Mouse (Mus musculus) liver, adult 2 months (tissue): ENCODE measurements around the gene Uba3. TPM values are rescaled to one million over a fixed set of nuclear protein-coding genes. Genes with fewer than 3 reads are reported as not detected.

Experiments
- DNase-seq: peaks from one replicate; pipeline ENCODE4 v3.0.0-alpha.2; 2011; ENCODE audit warnings: low read depth, low spot score; ENCODE audit errors: extremely low read depth
- H3K27ac ChIP-seq: fragments of 200-500 bp; replicated peaks from 2 replicates; pipeline ENCODE4 v1.5.1; 2012; ENCODE audit warnings: low read depth, mild to moderate bottlenecking, control low read depth, inconsistent platforms, low read length; ENCODE audit not compliant: insufficient read depth
- H3K27me3 ChIP-seq: fragments of 200-500 bp; 2 replicates; pipeline ENCODE4 v1.6.1; 2012; ENCODE audit warnings: mild to moderate bottlenecking, moderate library complexity, low read length, inconsistent platforms; ENCODE audit not compliant: control insufficient read depth, insufficient read depth
- H3K36me3 ChIP-seq: fragments of 200-500 bp; 2 replicates; pipeline ENCODE4 v1.6.1; 2012; ENCODE audit warnings: low read length, inconsistent platforms; ENCODE audit not compliant: control insufficient read depth, insufficient read depth
- H3K4me1 ChIP-seq: fragments of 200-500 bp; 2 replicates; pipeline ENCODE4 v1.6.1; 2011; ENCODE audit warnings: low read length; ENCODE audit not compliant: control insufficient read depth, insufficient read depth
- H3K4me3 ChIP-seq: fragments of 200-500 bp; 2 replicates; pipeline ENCODE4 v1.5.1; 2011; ENCODE audit warnings: low read depth, mild to moderate bottlenecking, control low read depth, low read length, moderate library complexity; ENCODE audit not compliant: insufficient read depth
- H3K79me2 ChIP-seq: fragments of 200-500 bp; 2 replicates; pipeline ENCODE4 v1.6.1; 2012; ENCODE audit warnings: inconsistent platforms, mild to moderate bottlenecking, low read length, moderate library complexity; ENCODE audit not compliant: control insufficient read depth, insufficient read depth
- H3K9ac ChIP-seq: fragments of 200-500 bp; 2 replicates; pipeline ENCODE4 v1.6.1; 2012; ENCODE audit warnings: low read depth, mild to moderate bottlenecking, control low read depth, inconsistent platforms, low read length
- CTCF ChIP-seq: fragments of 200-500 bp; IDR thresholded peaks from 2 replicates; pipeline ENCODE4 v1.5.1; 2011; ENCODE audit warnings: low read depth, low read length, control low read depth
- POLR2A ChIP-seq: fragments of 200-500 bp; IDR thresholded peaks from 2 replicates; pipeline ENCODE4 v1.6.1; 2011; ENCODE audit warnings: low read length, control low read depth; ENCODE audit not compliant: insufficient read depth; ENCODE audit errors: extremely low read depth
- WGBS: fragments of 180-500 bp; shearing (Covaris S2); methylation state at CpG from one replicate; pipeline ENCODE4 v1.1.7; 2018; 5-methylcytosine and 5-hydroxymethylcytosine counted together
- polyA plus RNA-seq: library from polyadenylated mRNA; depleted of rRNA; stranded (reverse); fragments of >200 nt; gene quantifications from 2 replicates; pipeline ENCODE4 v1.2.3, GENCODE M21; 2012
- total RNA-seq: library from RNA; depleted of rRNA; stranded (reverse); fragments of >200 nt; gene quantifications from 2 replicates; pipeline ENCODE4 v1.2.3, GENCODE M21; 2014

The Uba3 gene
- total and polyA plus RNA-seq, 2 experiments, result 6.6 to 38.0 TPM

GRCm38 (mm10) chr6:97204252-97204869 lies 1.1 kb downstream of the Uba3 start:
- 10% methylated on average over 9 of the region's 9 CpGs for WGBS
- H3K9ac ChIP-seq, result no peak overlapping the region
- H3K27ac ChIP-seq, result no peak overlapping the region
- peaks cover 8% of the 10 kb centered on the region; the same call in 1 of the 2 replicates for H3K36me3 ChIP-seq
- H3K4me3 ChIP-seq, result peak overlapping the region; percentile 77
- no peak for TF ChIP-seq POLR2A
- no peak for TF ChIP-seq CTCF
- peak; percentile 43 for DNase-seq
- H3K79me2 ChIP-seq, result peaks cover 8% of the 10 kb centered on the region; the same call in 1 of the 2 replicates
- H3K4me1 ChIP-seq, result peaks cover 2% of the 10 kb centered on the region; the same call in 1 of the 2 replicates
- no peaks in the 10 kb centered on the region for H3K27me3 ChIP-seq

- H3K27ac ChIP-seq, result no peak overlapping the region
Measured at GRCm38 (mm10) chr6:97202477-97202876, 3.0 kb downstream of the Uba3 start.

GRCm38 (mm10) chr6:97200437-97200836 lies 5.0 kb downstream of the Uba3 start:
- Histone ChIP-seq H3K79me2 (peaks cover 8% of the 10 kb centered on the region; the same call in 1 of the 2 replicates), H3K4me3 (no peak overlapping the region), H3K9ac (no peak overlapping the region), H3K4me1 (peaks cover 2% of the 10 kb centered on the region; the same call in 1 of the 2 replicates), H3K27ac (no peak overlapping the region), H3K27me3 (no peaks in the 10 kb centered on the region), H3K36me3 (peaks cover 30% of the 10 kb centered on the region)
- no peak for DNase-seq
- 89% methylated on average over 3 of the region's 3 CpGs for WGBS
- TF ChIP-seq CTCF, result no peak
- TF ChIP-seq POLR2A, result no peak

More at GRCm38 (mm10) chr6:97202477-97202876, 3.0 kb downstream of the Uba3 start:
- no peak overlapping the region for H3K4me3 ChIP-seq
- no peak for TF ChIP-seq CTCF
- no peak for TF ChIP-seq POLR2A
- H3K27me3 ChIP-seq, result no peaks in the 10 kb centered on the region
- no peak overlapping the region for H3K9ac ChIP-seq
- H3K79me2 ChIP-seq, result peaks cover 8% of the 10 kb centered on the region; the same call in 1 of the 2 replicates
- 64% methylated on average over 3 of the region's 3 CpGs for WGBS
- no peak for DNase-seq
- H3K4me1 ChIP-seq, result peaks cover 2% of the 10 kb centered on the region; the same call in 1 of the 2 replicates
- H3K36me3 ChIP-seq, result peaks cover 17% of the 10 kb centered on the region

GRCm38 (mm10) chr6:97179367-97179828 lies 26.0 kb downstream of the Uba3 start:
- peak overlapping the region; percentile 94 for H3K4me3 ChIP-seq
- no peaks in the 10 kb centered on the region for H3K27me3 ChIP-seq
- peaks cover 12% of the 10 kb centered on the region for H3K36me3 ChIP-seq
- H3K4me1 ChIP-seq, result peaks cover 13% of the 10 kb centered on the region; the same call in 1 of the 2 replicates
- H3K27ac ChIP-seq, result peak overlapping the region; percentile 62
- TF ChIP-seq POLR2A (no peak), CTCF (no peak)
- H3K9ac ChIP-seq, result peak overlapping the region; percentile 77
- WGBS, result 3% methylated on average over 11 of the region's 11 CpGs
- peaks cover 12% of the 10 kb centered on the region; the same call in 1 of the 2 replicates for H3K79me2 ChIP-seq
- peak; percentile 63 for DNase-seq

- DNase-seq, result peak; percentile 84
- Histone ChIP-seq H3K4me3 (peak within 1 kb of the TSS; percentile 94), H3K27me3 (no peaks in the 10 kb centered on the region), H3K36me3 (peaks cover 11% of the 10 kb centered on the region), H3K9ac (peak within 1 kb of the TSS; percentile 96), H3K79me2 (peaks cover 12% of the 10 kb centered on the region; the same call in 1 of the 2 replicates), H3K27ac (peak within 1 kb of the TSS; percentile 85), H3K4me1 (peaks cover 13% of the 10 kb centered on the region; the same call in 1 of the 2 replicates)
- TF ChIP-seq CTCF (no peak), POLR2A (peak; percentile 52; the same call in 1 of the 2 replicates)
- under 1% methylated on average over 80 of the region's 80 CpGs for WGBS
Measured at GRCm38 (mm10) chr6:97178491-97179366, 26.7 kb downstream of the Uba3 start, which contains the start of gene Tmf1. Tmf1 (minus strand) TSS chr6:97179122.
